Mouse (Mus musculus) frontal cortex, adult 2 months (tissue): ENCODE measurements around the gene 6430571L13Rik. TPM values are rescaled to one million over a fixed set of nuclear protein-coding genes. Genes with fewer than 3 reads are reported as not detected.

Experiments used
- DNase-seq, 2 experiments: peaks; one replicate each; pipeline ENCODE4 v3.0.0; 2022; ENCODE audit warnings: low spot score in 1 of 2; ENCODE audit errors: extremely low spot score in 1 of 2
- polyA plus RNA-seq: library from polyadenylated mRNA; depleted of rRNA; stranded (reverse); fragments of >200 nt; gene quantifications from 2 replicates; pipeline ENCODE4 v1.2.3, GENCODE M21; 2012; rRNA removed

The 6430571L13Rik gene
- polyA plus RNA-seq, 1 experiment: 26.2 TPM

- no peak for DNase-seq
Measured at GRCm38 (mm10) chr9:107370106-107370463, 29.7 kb downstream of the 6430571L13Rik start.

- DNase-seq: no peak
Measured at GRCm38 (mm10) chr9:107372441-107372840, 32.0 kb downstream of the 6430571L13Rik start.

- DNase-seq: no peak
Measured at GRCm38 (mm10) chr9:107374623-107375022, 34.2 kb downstream of the 6430571L13Rik start.

- no peak for DNase-seq
Measured at GRCm38 (mm10) chr9:107375451-107375850, 35.0 kb downstream of the 6430571L13Rik start.

GRCm38 (mm10) chr9:107377961-107378512, 37.6 kb downstream of the 6430571L13Rik start:
- DNase-seq: peak in 1 of 2 experiments; percentile 13

- DNase-seq: no peak
Measured at GRCm38 (mm10) chr9:107381723-107382122, 41.3 kb downstream of the 6430571L13Rik start.

- DNase-seq: no peak
Measured at GRCm38 (mm10) chr9:107384396-107384795, 44.0 kb downstream of the 6430571L13Rik start.

GRCm38 (mm10) chr9:107386722-107387121, 46.3 kb downstream of the 6430571L13Rik start:
- peak in 1 of 2 experiments; percentile 30 for DNase-seq

- no peak for DNase-seq
Measured at GRCm38 (mm10) chr9:107387708-107388107, 47.3 kb downstream of the 6430571L13Rik start.

GRCm38 (mm10) chr9:107388263-107388662, 47.9 kb downstream of the 6430571L13Rik start:
- no peak for DNase-seq

- DNase-seq: no peak
Measured at GRCm38 (mm10) chr9:107396397-107396796, 56.0 kb downstream of the 6430571L13Rik start.

GRCm38 (mm10) chr9:107398968-107399367, 58.6 kb downstream of the 6430571L13Rik start:
- DNase-seq: no peak

- peak in 1 of 2 experiments; percentile 44 for DNase-seq
Measured at GRCm38 (mm10) chr9:107399491-107399971, 59.1 kb downstream of the 6430571L13Rik start, which contains the start of gene Cacna2d2. Gene Cacna2d2, plus strand, starts transcription at chr9:107399612.

- DNase-seq: no peak
Measured at GRCm38 (mm10) chr9:107400060-107400511, 59.7 kb downstream of the 6430571L13Rik start.

GRCm38 (mm10) chr9:107400666-107401285, 60.4 kb downstream of the 6430571L13Rik start:
- DNase-seq: no peak

Other genes starting within 250 kb of the 6430571L13Rik start
- gene Dock3, start 108.7 kb upstream of the 6430571L13Rik start, polyA plus RNA-seq: 185 and 204 TPM in 2 replicates
- 7.0 and 7.6 TPM in 2 replicates for gene Mapkapk3, start 50.7 kb upstream of the 6430571L13Rik start, polyA plus RNA-seq
- 5.3 and 7.1 TPM in 2 replicates for gene Cish, start 44.6 kb upstream of the 6430571L13Rik start, polyA plus RNA-seq
- 31.9 and 39.1 TPM in 2 replicates for gene Hemk1, start 2.3 kb upstream of the 6430571L13Rik start, polyA plus RNA-seq
- gene Cacna2d2, start 59.0 kb downstream of the 6430571L13Rik start, polyA plus RNA-seq: 33.1 and 35.7 TPM in 2 replicates
- 29.7 and 32.1 TPM in 2 replicates for gene Tmem115, start 193.3 kb downstream of the 6430571L13Rik start, polyA plus RNA-seq
- 27.0 and 27.2 TPM in 2 replicates for gene Cyb561d2, start 201.6 kb downstream of the 6430571L13Rik start, polyA plus RNA-seq
- gene Nprl2, start 201.6 kb downstream of the 6430571L13Rik start, polyA plus RNA-seq: 65.1 and 65.7 TPM in 2 replicates
- gene Zmynd10, start 206.7 kb downstream of the 6430571L13Rik start, polyA plus RNA-seq: 6.1 and 7.8 TPM in 2 replicates
- gene Rassf1, start 211.0 kb downstream of the 6430571L13Rik start, polyA plus RNA-seq: 25.0 and 25.2 TPM in 2 replicates
- gene Tusc2, start 222.7 kb downstream of the 6430571L13Rik start, polyA plus RNA-seq: 120 and 133 TPM in 2 replicates
- gene Hyal2, start 227.3 kb downstream of the 6430571L13Rik start, polyA plus RNA-seq: 11.1 and 12.1 TPM in 2 replicates
- 5.0 and 5.5 TPM in 2 replicates for gene Hyal1, start 236.3 kb downstream of the 6430571L13Rik start, polyA plus RNA-seq
- 15.9 and 18.3 TPM in 2 replicates for gene Naa80, start 238.3 kb downstream of the 6430571L13Rik start, polyA plus RNA-seq
- 0.69 and 0.74 TPM in 2 replicates for gene Hyal3, start 240.2 kb downstream of the 6430571L13Rik start, polyA plus RNA-seq
- gene Ifrd2, start 247.0 kb downstream of the 6430571L13Rik start, polyA plus RNA-seq: 17.5 and 18.8 TPM in 2 replicates